Mouse (Mus musculus): Measurements from ENCODE around the gene Slco3a1. TPM values are rescaled to one million over a fixed set of nuclear protein-coding genes. Genes with fewer than 3 reads are reported as not detected.

Gene Slco3a1
- polyA plus RNA-seq, 1 experiment from 2014 or later: 26.9 TPM

DNA sequence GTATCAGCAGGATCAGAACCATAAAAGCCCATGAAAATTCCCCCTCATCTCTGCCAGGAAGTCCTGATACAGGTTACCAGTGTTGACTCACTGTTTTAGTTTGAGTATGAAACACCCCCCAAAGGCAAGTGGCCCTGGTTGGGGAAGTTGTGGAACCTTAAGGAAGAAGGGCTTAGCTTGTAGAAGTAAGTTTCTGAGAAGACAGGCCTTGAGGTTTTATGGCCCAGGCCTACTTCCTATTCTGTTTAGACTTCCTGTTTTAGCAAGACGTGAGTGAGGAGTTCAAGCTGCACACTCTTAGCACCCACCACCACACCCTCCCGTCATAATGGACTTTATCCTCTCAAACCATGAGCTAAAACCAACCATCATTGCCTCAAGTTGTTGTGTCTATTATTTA, 57.4 kb downstream of the Slco3a1 start:
- Histone ChIP-seq H3K27ac (no peak overlapping the region), H3K4me1 (peaks cover 4% of the 10 kb centered on the region; the same call in 1 of the 2 replicates), H3K36me3 (no peaks in the 10 kb centered on the region), H3K27me3 (ENCODE audit: insufficient read depth, poor library complexity, severe bottlenecking) (no peaks in the 10 kb centered on the region), H3K4me3 (no peak overlapping the region), H3K9me3 (no peaks in the 10 kb centered on the region)
- DNase-seq (ENCODE audit: low spot score): no peak
- 76% methylated on average over 2 of the region's 2 CpGs for WGBS

DNA sequence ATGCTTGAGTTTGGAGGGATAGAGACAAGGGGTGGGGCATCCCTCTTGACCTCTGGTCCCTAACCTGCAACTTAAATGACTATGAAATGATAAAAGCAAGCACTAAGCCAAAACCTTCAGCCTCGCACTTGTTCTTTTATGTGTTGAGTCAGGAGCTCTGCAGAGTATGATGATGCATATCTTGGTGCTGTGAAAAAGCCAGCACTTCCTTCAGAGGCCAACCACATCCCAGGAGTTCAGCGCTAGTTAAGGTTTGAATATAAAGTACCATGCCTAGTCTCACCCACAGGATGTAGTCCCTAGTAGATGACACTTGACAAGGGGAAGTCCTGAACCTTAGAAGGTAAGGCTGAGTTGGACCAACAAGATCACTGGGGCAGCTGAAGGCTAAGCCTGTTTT, 59.1 kb downstream of the Slco3a1 start:
- Histone ChIP-seq H3K27ac (no peak overlapping the region), H3K27me3 (ENCODE audit: insufficient read depth, poor library complexity, severe bottlenecking) (no peaks in the 10 kb centered on the region), H3K36me3 (0 out of 2 replicates have a peak, but pooled peaks cover 3% of the 10 kb centered on the region), H3K4me3 (no peak overlapping the region), H3K4me1 (peaks cover 12% of the 10 kb centered on the region; the same call in 1 of the 2 replicates), H3K9me3 (no peaks in the 10 kb centered on the region)
- no peak for DNase-seq (ENCODE audit: low spot score)
- 76% methylated on average over 2 of the region's 2 CpGs for WGBS

GRCm38 (mm10) chr7:74493775-74494174, 60.8 kb downstream of the Slco3a1 start:
- Histone ChIP-seq H3K27me3 (ENCODE audit: insufficient read depth, poor library complexity, severe bottlenecking) (no peaks in the 10 kb centered on the region), H3K36me3 (0 out of 2 replicates have a peak, but pooled peaks cover 3% of the 10 kb centered on the region), H3K9me3 (no peaks in the 10 kb centered on the region), H3K4me1 (peaks cover 12% of the 10 kb centered on the region; the same call in 1 of the 2 replicates), H3K4me3 (no peak overlapping the region), H3K27ac (no peak overlapping the region)
- DNase-seq (ENCODE audit: low spot score): no peak
- 86% methylated on average over 1 of the region's 1 CpGs for WGBS

GRCm38 (mm10) chr7:74491683-74492355, 62.8 kb downstream of the Slco3a1 start:
- no peaks in the 10 kb centered on the region for H3K9me3 ChIP-seq
- no peak for DNase-seq (ENCODE audit: low spot score)

GRCm38 (mm10) chr7:74488141-74488540, 66.4 kb downstream of the Slco3a1 start:
- Histone ChIP-seq H3K4me3 (no peak overlapping the region), H3K27me3 (ENCODE audit: insufficient read depth, poor library complexity, severe bottlenecking) (no peaks in the 10 kb centered on the region), H3K9me3 (no peaks in the 10 kb centered on the region), H3K4me1 (peaks cover 21% of the 10 kb centered on the region; the same call in 1 of the 2 replicates), H3K36me3 (0 out of 2 replicates have a peak, but pooled peaks cover 3% of the 10 kb centered on the region), H3K27ac (no peak overlapping the region)
- DNase-seq (ENCODE audit: low spot score): no peak
- 81% methylated on average over 3 of the region's 3 CpGs for WGBS

More at GRCm38 (mm10) chr7:74491683-74492355, 62.8 kb downstream of the Slco3a1 start:
- H3K36me3 ChIP-seq: 0 out of 2 replicates have a peak, but pooled peaks cover 3% of the 10 kb centered on the region
- H3K27me3 ChIP-seq (ENCODE audit: insufficient read depth, poor library complexity, severe bottlenecking): no peaks in the 10 kb centered on the region
- H3K4me3 ChIP-seq: no peak overlapping the region
- peaks cover 12% of the 10 kb centered on the region; the same call in 1 of the 2 replicates for H3K4me1 ChIP-seq
- no peak overlapping the region for H3K27ac ChIP-seq
- WGBS: 77% methylated on average over 9 of the region's 9 CpGs

GRCm38 (mm10) chr7:74487727-74488126, 66.9 kb downstream of the Slco3a1 start:
- no peak for DNase-seq (ENCODE audit: low spot score)
- Histone ChIP-seq H3K36me3 (0 out of 2 replicates have a peak, but pooled peaks cover 3% of the 10 kb centered on the region), H3K4me3 (no peak overlapping the region), H3K9me3 (no peaks in the 10 kb centered on the region), H3K27me3 (ENCODE audit: insufficient read depth, poor library complexity, severe bottlenecking) (no peaks in the 10 kb centered on the region), H3K27ac (no peak overlapping the region), H3K4me1 (peaks cover 25% of the 10 kb centered on the region; the same call in 1 of the 2 replicates)
- 77% methylated on average over 3 of the region's 3 CpGs for WGBS

- H3K27ac ChIP-seq: no peak overlapping the region
- DNase-seq (ENCODE audit: low spot score): no peak
- H3K27me3 ChIP-seq (ENCODE audit: insufficient read depth, poor library complexity, severe bottlenecking): no peaks in the 10 kb centered on the region
- H3K4me3 ChIP-seq: no peak overlapping the region
- H3K9me3 ChIP-seq: no peaks in the 10 kb centered on the region
- 81% methylated on average over 4 of the region's 4 CpGs for WGBS
- H3K4me1 ChIP-seq: peaks cover 19% of the 10 kb centered on the region; the same call in 1 of the 2 replicates
- no peaks in the 10 kb centered on the region for H3K36me3 ChIP-seq
These were observed 68.5 kb downstream of the Slco3a1 start for GRCm38 (mm10) chr7:74486083-74486482.

DNA sequence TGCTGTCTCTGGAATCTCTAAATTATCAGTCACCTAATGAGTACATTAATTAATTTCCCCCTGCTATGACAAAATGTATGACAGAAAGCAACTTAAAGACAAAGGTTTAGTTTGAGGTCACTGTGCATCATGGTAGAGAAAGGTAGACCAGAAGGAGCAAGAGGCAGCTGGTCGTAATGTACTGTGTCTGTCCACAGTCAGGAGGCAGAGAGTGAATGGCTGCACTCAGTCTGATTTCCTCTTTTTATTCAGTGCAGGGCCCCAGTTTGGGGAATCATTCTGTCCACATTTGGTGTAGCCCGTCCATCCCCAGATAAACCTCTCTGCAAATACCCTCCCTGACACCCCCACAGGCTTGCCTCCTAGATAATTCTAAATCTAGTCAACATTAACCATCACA, 68.9 kb downstream of the Slco3a1 start:
- Histone ChIP-seq H3K36me3 (no peaks in the 10 kb centered on the region), H3K4me3 (no peak overlapping the region), H3K4me1 (peaks cover 21% of the 10 kb centered on the region; the same call in 1 of the 2 replicates), H3K27ac (no peak overlapping the region), H3K27me3 (ENCODE audit: insufficient read depth, poor library complexity, severe bottlenecking) (no peaks in the 10 kb centered on the region), H3K9me3 (no peaks in the 10 kb centered on the region)
- WGBS: 76% methylated on average over 2 of the region's 2 CpGs
- no peak for DNase-seq (ENCODE audit: low spot score)

- Histone ChIP-seq H3K36me3 (no peaks in the 10 kb centered on the region), H3K4me3 (no peak overlapping the region), H3K4me1 (peaks cover 25% of the 10 kb centered on the region; the same call in 1 of the 2 replicates), H3K9me3 (no peaks in the 10 kb centered on the region), H3K27ac (no peak overlapping the region), H3K27me3 (ENCODE audit: insufficient read depth, poor library complexity, severe bottlenecking) (no peaks in the 10 kb centered on the region)
- DNase-seq (ENCODE audit: low spot score): no peak
- WGBS: 82% methylated on average over 2 of the region's 2 CpGs
These were observed 70.6 kb downstream of the Slco3a1 start for GRCm38 (mm10) chr7:74484024-74484385.

- DNase-seq (ENCODE audit: low spot score): no peak
- no peaks in the 10 kb centered on the region for H3K9me3 ChIP-seq
- WGBS: 85% methylated on average over 3 of the region's 3 CpGs
These were observed 71.1 kb downstream of the Slco3a1 start for GRCm38 (mm10) chr7:74483294-74484023.

DNA sequence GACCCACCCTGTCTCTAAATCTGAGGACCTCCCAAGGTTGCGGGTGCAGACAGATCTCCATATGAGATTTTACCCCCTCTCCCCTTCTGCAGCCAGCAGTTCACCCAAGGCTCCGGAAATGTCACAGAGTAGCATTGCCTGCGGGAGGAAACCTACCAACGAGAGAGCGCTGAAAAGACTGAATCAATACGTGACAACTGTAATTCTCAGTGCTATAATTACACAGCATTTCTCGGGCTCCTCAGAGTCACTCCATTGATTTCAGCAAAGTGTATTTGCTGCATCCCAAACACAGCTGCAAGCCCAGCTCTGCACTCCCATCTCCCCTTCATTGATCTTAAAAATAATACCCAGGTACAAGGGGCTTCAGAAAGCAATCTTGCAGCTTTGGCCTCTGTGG, 82.8 kb downstream of the Slco3a1 start:
- no peak for DNase-seq (ENCODE audit: low spot score)
- Histone ChIP-seq H3K36me3 (no peaks in the 10 kb centered on the region), H3K4me1 (peaks cover 50% of the 10 kb centered on the region), H3K4me3 (no peak overlapping the region), H3K9me3 (no peaks in the 10 kb centered on the region), H3K27me3 (ENCODE audit: insufficient read depth, poor library complexity, severe bottlenecking) (no peaks in the 10 kb centered on the region), H3K27ac (no peak overlapping the region)
- WGBS: 69% methylated on average over 7 of the region's 7 CpGs

More at GRCm38 (mm10) chr7:74483294-74484023, 71.1 kb downstream of the Slco3a1 start:
- H3K27me3 ChIP-seq (ENCODE audit: insufficient read depth, poor library complexity, severe bottlenecking): no peaks in the 10 kb centered on the region
- H3K27ac ChIP-seq: no peak overlapping the region
- H3K4me3 ChIP-seq: no peak overlapping the region
- H3K36me3 ChIP-seq: no peaks in the 10 kb centered on the region
- H3K4me1 ChIP-seq: peaks cover 25% of the 10 kb centered on the region; the same call in 1 of the 2 replicates

GRCm38 (mm10) chr7:74466886-74467285, 87.7 kb downstream of the Slco3a1 start:
- H3K27me3 ChIP-seq (ENCODE audit: insufficient read depth, poor library complexity, severe bottlenecking): no peaks in the 10 kb centered on the region
- no peaks in the 10 kb centered on the region for H3K9me3 ChIP-seq
- H3K27ac ChIP-seq: peak overlapping the region; percentile 45
- H3K4me3 ChIP-seq: no peak overlapping the region
- no peaks in the 10 kb centered on the region for H3K36me3 ChIP-seq
- H3K4me1 ChIP-seq: peaks cover 61% of the 10 kb centered on the region
- 52% methylated on average over 4 of the region's 4 CpGs for WGBS
- no peak for DNase-seq (ENCODE audit: low spot score)

GRCm38 (mm10) chr7:74464638-74465037, 89.9 kb downstream of the Slco3a1 start:
- Histone ChIP-seq H3K9me3 (no peaks in the 10 kb centered on the region), H3K4me3 (no peak overlapping the region), H3K4me1 (peaks cover 62% of the 10 kb centered on the region), H3K27me3 (ENCODE audit: insufficient read depth, poor library complexity, severe bottlenecking) (no peaks in the 10 kb centered on the region), H3K36me3 (no peaks in the 10 kb centered on the region), H3K27ac (peak overlapping the region; percentile 54; the same call in 1 of the 2 replicates)
- WGBS: 42% methylated on average over 7 of the region's 7 CpGs
- DNase-seq (ENCODE audit: low spot score): no peak

Measured in heart, embryonic 10.5 days (tissue).